Mouse (Mus musculus) gonadal fat pad, adult 2 months (tissue): Measurements from ENCODE around the gene Abcc10. TPM values are rescaled to one million over a fixed set of nuclear protein-coding genes. Genes with fewer than 3 reads are reported as not detected.

Experiments used
- DNase-seq: peaks from one replicate; pipeline ENCODE4 v3.0.0-alpha.2; 2012; ENCODE audit warnings: low read depth
- polyA plus RNA-seq: library from polyadenylated mRNA; depleted of rRNA; stranded (reverse); fragments of >200 nt; gene quantifications from 2 replicates; pipeline ENCODE4 v1.2.3, GENCODE M21; 2012

Gene Abcc10
- polyA plus RNA-seq, 1 experiment, result 11.8 TPM

- DNase-seq, result no peak
Measured at GRCm38 (mm10) chr17:46285407-46285806, 42.7 kb downstream of the Abcc10 start.

GRCm38 (mm10) chr17:46284653-46285052, 43.5 kb downstream of the Abcc10 start:
- no peak for DNase-seq

GRCm38 (mm10) chr17:46283911-46284310, 44.2 kb downstream of the Abcc10 start:
- no peak for DNase-seq

GRCm38 (mm10) chr17:46283140-46283539, 45.0 kb downstream of the Abcc10 start:
- DNase-seq, result no peak

GRCm38 (mm10) chr17:46282483-46283123, 45.5 kb downstream of the Abcc10 start, which contains the start of gene Tjap1:
Tjap1 (minus strand) TSS chr17:46283026.
- DNase-seq, result no peak

GRCm38 (mm10) chr17:46278011-46278765, 50.0 kb downstream of the Abcc10 start:
- DNase-seq, result no peak

GRCm38 (mm10) chr17:46277586-46277985, 50.6 kb downstream of the Abcc10 start:
- no peak for DNase-seq

GRCm38 (mm10) chr17:46275506-46275905, 52.6 kb downstream of the Abcc10 start:
- no peak for DNase-seq

GRCm38 (mm10) chr17:46275034-46275433, 53.1 kb downstream of the Abcc10 start:
- no peak for DNase-seq

- no peak for DNase-seq
Measured at GRCm38 (mm10) chr17:46274465-46274864, 53.7 kb downstream of the Abcc10 start.

GRCm38 (mm10) chr17:46273803-46274236, 54.3 kb downstream of the Abcc10 start:
- DNase-seq, result no peak

- DNase-seq, result no peak
Measured at GRCm38 (mm10) chr17:46272675-46273074, 55.5 kb downstream of the Abcc10 start.

- DNase-seq, result no peak
Measured at GRCm38 (mm10) chr17:46272058-46272457, 56.1 kb downstream of the Abcc10 start.

GRCm38 (mm10) chr17:46269771-46270534, 58.2 kb downstream of the Abcc10 start:
- no peak for DNase-seq

GRCm38 (mm10) chr17:46268026-46268720, 60.0 kb downstream of the Abcc10 start:
- no peak for DNase-seq

GRCm38 (mm10) chr17:46267511-46267910, 60.6 kb downstream of the Abcc10 start:
- no peak for DNase-seq

- no peak for DNase-seq
Measured at GRCm38 (mm10) chr17:46266986-46267385, 61.2 kb downstream of the Abcc10 start.

GRCm38 (mm10) chr17:46265918-46266618, 62.1 kb downstream of the Abcc10 start:
- peak; percentile 72 for DNase-seq

- DNase-seq, result no peak
Measured at GRCm38 (mm10) chr17:46265502-46265901, 62.6 kb downstream of the Abcc10 start.

GRCm38 (mm10) chr17:46262201-46262694, 65.9 kb downstream of the Abcc10 start:
- no peak for DNase-seq

GRCm38 (mm10) chr17:46259675-46260074, 68.5 kb downstream of the Abcc10 start:
- DNase-seq, result no peak
